Mouse (Mus musculus) gastrocnemius, postnatal 36 days (tissue): ENCODE measurements around the gene Hoxb2. TPM values are rescaled to one million over a fixed set of nuclear protein-coding genes. Genes with fewer than 3 reads are reported as not detected.

Source experiments
- DNase-seq, 2 experiments: peaks; one replicate each; pipeline ENCODE4 v3.0.0; 2022
- intact Hi-C: fragments of 180-260 bp; cut with DNase I; formaldehyde crosslinking; loops from one replicate; pipeline ENCODE4 v1.15.1; 2025
- microRNA-seq, 2 experiments: library from miRNA; unstranded; fragments of <30 nt; microRNA quantifications; one replicate each; pipeline ENCODE4 v1.2.0; 2021
- total RNA-seq, 2 experiments: library from RNA; stranded (reverse); gene quantifications; 2 replicates each; pipeline ENCODE4 v1.2.3; 2021

The Hoxb2 gene
- total RNA-seq, 2 experiments from 2014 or later = 0.12 TPM; not detected in 1

GRCm38 (mm10) chr11:96387635-96388034 is 37.3 kb downstream of the Hoxb2 start:
- no peak for DNase-seq
- intact Hi-C loops = no loop called here

GRCm38 (mm10) chr11:96396772-96397626 is 46.7 kb downstream of the Hoxb2 start:
- intact Hi-C loops = no loop called here

DNA sequence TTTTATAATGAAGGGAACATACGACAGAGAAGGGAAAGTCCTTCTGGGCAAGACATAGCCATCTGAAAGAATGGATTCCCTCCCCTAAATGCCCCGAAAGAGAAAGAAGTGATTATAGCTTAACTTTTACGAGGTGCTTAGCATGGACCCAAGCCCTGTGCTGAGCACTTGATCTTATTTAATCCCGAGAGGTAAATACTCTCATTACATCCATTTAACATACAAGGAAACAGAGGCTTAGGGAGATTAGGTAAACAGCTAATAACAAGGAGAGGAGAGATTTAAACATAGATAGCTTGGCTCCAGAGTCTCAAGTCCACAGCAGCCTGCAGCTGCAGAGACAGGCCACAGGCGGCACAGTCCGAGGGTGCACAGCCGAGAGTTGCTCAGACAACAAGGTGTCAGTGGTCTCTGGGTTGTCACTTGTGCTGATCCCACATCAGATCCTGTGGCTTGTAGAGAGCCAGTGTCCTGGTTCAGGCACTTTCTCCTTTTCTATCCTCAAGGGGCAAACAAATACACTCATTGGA is 47.5 kb downstream of the Hoxb2 start:
- DNase-seq = no peak
- intact Hi-C loops = no loop called here

More at GRCm38 (mm10) chr11:96396772-96397626, 46.7 kb downstream of the Hoxb2 start:
- no peak for DNase-seq

DNA sequence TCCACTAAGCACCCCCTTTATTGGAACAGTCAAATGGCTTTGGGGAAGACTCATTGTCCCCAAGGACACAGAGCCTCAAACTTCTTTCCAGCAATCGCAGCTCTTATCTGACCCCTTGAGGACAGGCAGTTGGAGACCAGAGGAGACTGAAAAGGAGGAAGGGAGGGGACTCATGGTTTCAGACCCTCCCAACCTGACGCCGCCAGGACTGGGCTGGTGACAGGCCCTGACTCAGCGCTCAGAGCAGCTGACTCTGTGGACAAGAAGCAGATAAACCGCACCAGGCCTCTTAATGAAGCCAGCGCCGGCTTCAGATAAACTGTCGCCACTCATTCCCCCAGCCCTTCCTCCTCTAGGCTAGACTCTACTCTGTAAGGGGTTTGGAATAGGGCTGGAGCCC is 49.6 kb downstream of the Hoxb2 start:
- DNase-seq = no peak
- intact Hi-C loops = no loop called here

Small RNA genes lying within 50 kb of the gene (microRNA-seq; reads per million reads assigned to microRNA genes)
- 6,270 to 8,601 reads per million in 2 experiments for gene Mir10a

Other genes starting within 250 kb of the Hoxb2 start
- gene Calcoco2, start 238.6 kb upstream of the Hoxb2 start, total RNA-seq = not detected
- gene Ttll6, start 216.7 kb upstream of the Hoxb2 start, total RNA-seq = not detected
- not detected for gene Hoxb13, start 156.2 kb upstream of the Hoxb2 start, total RNA-seq
- gene Hoxb9, start 79.1 kb upstream of the Hoxb2 start, total RNA-seq = under 1 TPM in 1 of 2 experiments, not detected in 1; 0.10 TPM
- under 1 TPM; 0.15 TPM for gene Hoxb8, start 68.6 kb upstream of the Hoxb2 start, total RNA-seq
- gene Hoxb7, start 63.9 kb upstream of the Hoxb2 start, total RNA-seq = under 1 TPM; 0.39 to 0.41 TPM
- under 1 TPM; 0.38 to 0.54 TPM for gene Hoxb6, start 58.0 kb upstream of the Hoxb2 start, total RNA-seq
- gene Hoxb5, start 47.2 kb upstream of the Hoxb2 start, total RNA-seq = under 1 TPM; 0.52 to 0.61 TPM
- under 1 TPM; 0.23 to 0.54 TPM for gene Hoxb4, start 32.3 kb upstream of the Hoxb2 start, total RNA-seq
- gene Hoxb3, start 27.2 kb upstream of the Hoxb2 start, total RNA-seq = under 1 TPM; 0.38 to 0.54 TPM
- gene Hoxb1, start 15.2 kb downstream of the Hoxb2 start, total RNA-seq = not detected
- 1 to 10 TPM in 1 of 2 experiments, not detected in 1; 1.6 TPM for gene Skap1, start 114.1 kb downstream of the Hoxb2 start, total RNA-seq